Mouse (Mus musculus) hindbrain, embryonic 11.5 days (tissue): Measurements from ENCODE around the gene Wiz. TPM values are rescaled to one million over a fixed set of nuclear protein-coding genes. Genes with fewer than 3 reads are reported as not detected.

Experiments
- ATAC-seq: fragments of 200-750 bp; cut with Nextera tagmentation; 2 replicates; pipeline ENCODE4 v1.8.0; 2017; ENCODE audit warnings: mild to moderate bottlenecking, moderate TSS enrichment, moderate library complexity; ENCODE audit not compliant: low FRiP score
- DNase-seq: peaks from one replicate; pipeline ENCODE4 v3.0.0-alpha.2; 2015; ENCODE audit warnings: low spot score
- H3K27ac ChIP-seq: fragments of 300-500 bp; sonication (generic); 2 replicates; pipeline ENCODE4 v1.5.1; 2014; ENCODE audit warnings: mild to moderate bottlenecking, low read depth, low read length
- H3K27me3 ChIP-seq: fragments of 300-500 bp; sonication (generic); 2 replicates; pipeline ENCODE4 v1.6.1; 2014; ENCODE audit warnings: mild to moderate bottlenecking, low read length, moderate library complexity, mixed read lengths; ENCODE audit not compliant: control insufficient read depth, insufficient read depth
- H3K36me3 ChIP-seq: fragments of 300-500 bp; sonication (generic); 2 replicates; pipeline ENCODE4 v1.6.1; 2014; ENCODE audit warnings: mild to moderate bottlenecking, low read length, moderate library complexity, mixed read lengths; ENCODE audit not compliant: control insufficient read depth, insufficient read depth
- H3K4me1 ChIP-seq: fragments of 300-500 bp; sonication (generic); replicated peaks from 2 replicates; pipeline ENCODE4 v1.6.1; 2014; ENCODE audit warnings: low read length, mixed read lengths; ENCODE audit not compliant: control insufficient read depth, insufficient read depth
- H3K4me2 ChIP-seq: fragments of 300-500 bp; sonication (generic); replicated peaks from 2 replicates; pipeline ENCODE4 v1.6.1; 2014; ENCODE audit warnings: mild to moderate bottlenecking, low read depth, low read length
- H3K4me3 ChIP-seq: fragments of 300-500 bp; sonication (generic); 2 replicates; pipeline ENCODE4 v1.5.1; 2014; ENCODE audit warnings: low read depth, low read length
- H3K9ac ChIP-seq: fragments of 300-500 bp; sonication (generic); 2 replicates; pipeline ENCODE4 v1.6.1; 2014; ENCODE audit warnings: low read depth, low read length
- H3K9me3 ChIP-seq: fragments of 300-500 bp; sonication (generic); 2 replicates; pipeline ENCODE4 v1.6.1; 2016; ENCODE audit warnings: low read length; ENCODE audit not compliant: control insufficient read depth
- WGBS: fragments of 180-500 bp; shearing (Covaris S2); extraction: QIAGEN DNeasy Blood & Tissue Kit; methylation state at CpG from one replicate; pipeline ENCODE4 v1.1.7; 2014; 5-methylcytosine and 5-hydroxymethylcytosine counted together
- polyA plus RNA-seq: library from polyadenylated mRNA; unstranded; fragments of >200 nt; fragmentation: Nextera tagmentation; extraction: Ambion mirVana; gene quantifications from 2 replicates; pipeline ENCODE4 v1.2.1, GENCODE M21; 2014

Gene Wiz
- polyA plus RNA-seq, 1 experiment from 2014 or later: 27.8 TPM

- H3K4me3 ChIP-seq: no peak overlapping the region
- no peak overlapping the region for H3K4me2 ChIP-seq
- ATAC-seq (no peak), DNase-seq (no peak)
- H3K27me3 ChIP-seq: 0 out of 2 replicates have a peak, but pooled peaks cover 2% of the 10 kb centered on the region
- no peak overlapping the region for H3K9ac ChIP-seq
- no peaks in the 10 kb centered on the region for H3K4me1 ChIP-seq
- no peaks in the 10 kb centered on the region for H3K9me3 ChIP-seq
- WGBS: 94% methylated on average over 14 of the region's 14 CpGs
- H3K27ac ChIP-seq: no peak overlapping the region
- H3K36me3 ChIP-seq: no peaks in the 10 kb centered on the region
Measured at GRCm38 (mm10) chr17:32416771-32417170, 27.5 kb upstream of the Wiz start.

GRCm38 (mm10) chr17:32415417-32416020 lies 26.3 kb upstream of the Wiz start:
- Histone ChIP-seq H3K27ac (no peak overlapping the region), H3K4me3 (no peak overlapping the region), H3K36me3 (no peaks in the 10 kb centered on the region), H3K9me3 (no peaks in the 10 kb centered on the region), H3K27me3 (0 out of 2 replicates have a peak, but pooled peaks cover 2% of the 10 kb centered on the region), H3K4me1 (no peaks in the 10 kb centered on the region), H3K4me2 (no peak overlapping the region), H3K9ac (no peak overlapping the region)
- 42% methylated on average over 24 of the region's 24 CpGs for WGBS
- no peak for DNase-seq
- no peak for ATAC-seq

GRCm38 (mm10) chr17:32411898-32412297 lies 22.7 kb upstream of the Wiz start:
- H3K27ac ChIP-seq: no peak overlapping the region
- 93% methylated on average over 6 of the region's 6 CpGs for WGBS
- ATAC-seq: no peak
- no peaks in the 10 kb centered on the region for H3K4me1 ChIP-seq
- no peak overlapping the region for H3K9ac ChIP-seq
- DNase-seq: no peak
- H3K27me3 ChIP-seq: 0 out of 2 replicates have a peak, but pooled peaks cover 2% of the 10 kb centered on the region
- no peaks in the 10 kb centered on the region for H3K36me3 ChIP-seq
- no peaks in the 10 kb centered on the region for H3K9me3 ChIP-seq
- no peak overlapping the region for H3K4me2 ChIP-seq
- H3K4me3 ChIP-seq: no peak overlapping the region

DNA sequence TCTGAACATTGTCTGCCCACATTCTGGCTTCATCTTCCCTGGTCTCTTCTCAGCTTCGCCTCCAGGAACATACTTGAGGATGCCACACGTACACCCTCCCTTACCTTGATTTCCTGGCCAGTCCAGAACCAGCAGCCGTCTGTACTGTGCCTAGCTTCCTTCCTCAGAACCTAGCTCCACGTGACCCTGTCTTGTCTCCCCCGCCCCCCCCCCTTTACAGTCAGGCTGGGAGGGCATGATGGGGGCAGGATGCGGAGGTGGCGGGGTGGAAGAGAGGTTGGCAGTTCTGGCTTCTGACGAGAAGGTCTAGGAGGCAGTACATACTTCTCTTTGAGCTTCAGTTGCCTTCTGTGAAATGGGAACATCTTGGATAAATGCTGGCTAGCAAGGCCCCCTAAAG lies 14.2 kb upstream of the Wiz start, which contains the start of gene Rasal3:
TSS of gene Rasal3 (minus strand) at position 167 of the 400 bp plus-strand sequence.
- no peaks in the 10 kb centered on the region for H3K9me3 ChIP-seq
- 84% methylated on average over 8 of the region's 8 CpGs for WGBS
- no peaks in the 10 kb centered on the region for H3K4me1 ChIP-seq
- ATAC-seq (no peak), DNase-seq (no peak)
- H3K27ac ChIP-seq: no peak within 1 kb of the TSS
- H3K9ac ChIP-seq: no peak within 1 kb of the TSS
- no peak within 1 kb of the TSS for H3K4me3 ChIP-seq
- peaks cover 6% of the 10 kb centered on the region; the same call in 1 of the 2 replicates for H3K27me3 ChIP-seq
- H3K36me3 ChIP-seq: no peaks in the 10 kb centered on the region
- no peak within 1 kb of the TSS for H3K4me2 ChIP-seq

DNA sequence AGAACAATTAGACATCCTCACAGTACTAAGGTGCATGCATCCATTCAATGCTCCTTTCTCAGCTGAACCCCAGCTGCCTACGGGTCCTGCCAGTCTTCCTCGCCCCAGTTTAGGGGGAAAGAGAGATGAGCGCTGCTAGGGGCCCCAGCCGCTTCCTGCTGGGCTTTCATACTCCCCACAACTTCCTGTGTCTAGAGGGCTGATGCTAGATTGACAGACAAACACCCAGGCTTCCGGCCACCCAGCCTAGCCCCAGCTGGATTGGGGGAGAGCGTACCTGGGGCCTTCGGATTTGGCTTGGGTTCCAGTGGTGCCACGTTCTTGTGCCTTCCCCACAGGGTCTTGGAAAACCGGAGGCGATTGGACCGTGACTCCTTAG lies 13.5 kb upstream of the Wiz start:
- ATAC-seq (no peak), DNase-seq (no peak)
- no peaks in the 10 kb centered on the region for H3K4me1 ChIP-seq
- WGBS: 77% methylated on average over 11 of the region's 11 CpGs
- H3K4me3 ChIP-seq: no peak overlapping the region
- no peak overlapping the region for H3K27ac ChIP-seq
- no peaks in the 10 kb centered on the region for H3K36me3 ChIP-seq
- H3K9ac ChIP-seq: no peak overlapping the region
- H3K4me2 ChIP-seq: no peak overlapping the region
- H3K9me3 ChIP-seq: no peaks in the 10 kb centered on the region
- H3K27me3 ChIP-seq: peaks cover 12% of the 10 kb centered on the region; the same call in 1 of the 2 replicates

GRCm38 (mm10) chr17:32402011-32402778 lies 13.0 kb upstream of the Wiz start:
- no peak for DNase-seq
- WGBS: 85% methylated on average over 9 of the region's 9 CpGs
- ATAC-seq: no peak
- H3K9ac ChIP-seq: no peak overlapping the region
- no peak overlapping the region for H3K4me3 ChIP-seq
- H3K27ac ChIP-seq: no peak overlapping the region
- H3K27me3 ChIP-seq: peaks cover 18% of the 10 kb centered on the region
- no peaks in the 10 kb centered on the region for H3K36me3 ChIP-seq
- H3K9me3 ChIP-seq: no peaks in the 10 kb centered on the region
- no peak overlapping the region for H3K4me2 ChIP-seq
- no peaks in the 10 kb centered on the region for H3K4me1 ChIP-seq

- no peak overlapping the region for H3K27ac ChIP-seq
- no peaks in the 10 kb centered on the region for H3K9me3 ChIP-seq
- H3K4me3 ChIP-seq: 0 out of 2 replicates have a peak overlapping the region, but pooled peaks have one; percentile 11
- no peak overlapping the region for H3K9ac ChIP-seq
- no peak overlapping the region; the same call in 1 of the 2 replicates for H3K4me2 ChIP-seq
- H3K36me3 ChIP-seq: no peaks in the 10 kb centered on the region
- DNase-seq (no peak), ATAC-seq (no peak)
- peaks cover 65% of the 10 kb centered on the region for H3K27me3 ChIP-seq
- 5% methylated on average over 30 of the region's 37 CpGs for WGBS
- no peaks in the 10 kb centered on the region for H3K4me1 ChIP-seq
Measured at GRCm38 (mm10) chr17:32396266-32396665, 7.0 kb upstream of the Wiz start.

DNA sequence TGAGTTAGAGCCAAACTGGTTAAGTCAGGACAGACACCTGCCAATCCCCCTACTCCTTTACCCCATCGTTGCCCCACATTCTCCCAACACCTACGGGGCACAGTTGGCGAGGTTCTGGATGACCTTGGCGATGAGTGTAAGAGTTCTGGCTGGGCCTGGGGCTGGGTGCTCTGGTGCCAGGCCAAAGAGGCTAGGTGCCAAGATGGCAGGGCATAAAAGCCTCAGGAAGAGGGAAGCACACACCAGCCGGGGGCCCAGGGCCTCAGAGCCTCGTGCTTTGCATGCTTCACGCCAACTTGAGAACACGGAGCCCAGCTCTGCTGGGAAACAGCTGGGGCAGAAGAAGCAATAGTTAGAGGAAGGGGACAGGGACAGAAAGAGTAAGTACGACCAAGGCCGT lies 4.7 kb upstream of the Wiz start:
- WGBS: 92% methylated on average over 10 of the region's 10 CpGs
- no peak overlapping the region for H3K4me3 ChIP-seq
- ATAC-seq (no peak), DNase-seq (no peak)
- H3K9ac ChIP-seq: no peak overlapping the region
- no peaks in the 10 kb centered on the region for H3K4me1 ChIP-seq
- no peak overlapping the region for H3K27ac ChIP-seq
- H3K27me3 ChIP-seq: peaks cover 69% of the 10 kb centered on the region
- H3K4me2 ChIP-seq: no peak overlapping the region
- H3K9me3 ChIP-seq: no peaks in the 10 kb centered on the region
- H3K36me3 ChIP-seq: no peaks in the 10 kb centered on the region
